Mouse (Mus musculus) MEL (cell line): Measurements from ENCODE around the gene Tmem150a. TPM values are rescaled to one million over a fixed set of nuclear protein-coding genes. Genes with fewer than 3 reads are reported as not detected.
A peak's percentile ranks its signal among the peaks of the same experiment; 100 is the strongest.

Experiments
- DNase-seq: peaks from one replicate; pipeline ENCODE4 v3.0.0; 2011; ENCODE audit warnings: low read depth, low spot score
- H3K27ac ChIP-seq: 2 replicates; pipeline ENCODE4 v1.5.1; 2012; ENCODE audit warnings: low read depth, mild to moderate bottlenecking, control low read depth, low read length, moderate library complexity; ENCODE audit not compliant: control insufficient read depth
- H3K27me3 ChIP-seq, 2 experiments: fragments of 150-350 bp in 1 of 2; sonication (generic) in 1 of 2; 2 replicates each; pipeline ENCODE4 v1.6.1; 2012; ENCODE audit warnings: low read length in 2 of 2, mild to moderate bottlenecking in 2 of 2, improper control_type of control experiment in 1 of 2, moderate library complexity in 1 of 2; ENCODE audit not compliant: insufficient read depth in 2 of 2, control insufficient read depth in 1 of 2
- H3K36me3 ChIP-seq, 2 experiments: 2 replicates each; pipeline ENCODE4 v1.6.1; 2012 to 2014; ENCODE audit warnings: low read length in 2 of 2, improper control_type of control experiment in 1 of 2, inconsistent platforms in 1 of 2, mild to moderate bottlenecking in 1 of 2; ENCODE audit not compliant: insufficient read depth in 2 of 2, control insufficient read depth in 1 of 2
- H3K4me1 ChIP-seq, 2 experiments: fragments of 150-350 bp in 1 of 2; sonication (generic) in 1 of 2; 2 replicates each; pipeline ENCODE4 v1.6.1; 2012; ENCODE audit warnings: low read length in 2 of 2, improper control_type of control experiment in 1 of 2, mild to moderate bottlenecking in 1 of 2; ENCODE audit not compliant: insufficient read depth in 2 of 2, control insufficient read depth in 1 of 2
- H3K4me3 ChIP-seq, 2 experiments: fragments of 150-350 bp in 1 of 2; sonication (generic) in 1 of 2; 2 replicates each; pipeline ENCODE4 v1.5.1; 2012; ENCODE audit warnings: low read depth in 2 of 2, low read length in 2 of 2, mild to moderate bottlenecking in 2 of 2, moderate library complexity in 2 of 2, control low read depth in 1 of 2, improper control_type of control experiment in 1 of 2; ENCODE audit not compliant: control insufficient read depth in 1 of 2, insufficient read depth in 1 of 2
- H3K79me2 ChIP-seq: 2 replicates; pipeline ENCODE4 v1.6.1; 2012; ENCODE audit warnings: mild to moderate bottlenecking, low read length, moderate library complexity; ENCODE audit not compliant: control insufficient read depth, poor library complexity, insufficient read depth
- H3K9ac ChIP-seq: 2 replicates; pipeline ENCODE4 v1.6.1; 2012; ENCODE audit warnings: low read depth, mild to moderate bottlenecking, control low read depth, low read length, moderate library complexity; ENCODE audit not compliant: control insufficient read depth, poor library complexity, severe bottlenecking
- H3K9me3 ChIP-seq: fragments of 150-350 bp; sonication (generic); replicated peaks from 2 replicates; pipeline ENCODE4 v1.6.1; 2012; ENCODE audit warnings: mild to moderate bottlenecking, low read length, improper control_type of control experiment, moderate library complexity; ENCODE audit not compliant: insufficient read depth
- CHD2 ChIP-seq: IDR thresholded peaks from 2 replicates; pipeline ENCODE4 v1.6.1; 2011; ENCODE audit warnings: low read length, improper control_type of control experiment
- E2F4 ChIP-seq: IDR thresholded peaks from 2 replicates; pipeline ENCODE4 v1.6.1; 2011; ENCODE audit warnings: low read depth, low read length, improper control_type of control experiment, borderline replicate concordance
- ELF1 ChIP-seq: IDR thresholded peaks from 2 replicates; pipeline ENCODE4 v1.6.1; 2014; ENCODE audit warnings: low read depth, mild to moderate bottlenecking, inconsistent platforms, low read length, improper control_type of control experiment, moderate library complexity
- EP300 ChIP-seq, 2 experiments: IDR thresholded peaks; 2 replicates each; pipeline ENCODE4 v1.6.1; 2011; ENCODE audit warnings: improper control_type of control experiment in 2 of 2, low read length in 2 of 2, low read depth in 1 of 2, mild to moderate bottlenecking in 1 of 2
- GABPA ChIP-seq: IDR thresholded peaks from 2 replicates; pipeline ENCODE4 v1.6.1; 2012; ENCODE audit warnings: low read depth, mild to moderate bottlenecking, inconsistent platforms, low read length, improper control_type of control experiment, moderate library complexity
- GATA1 ChIP-seq: IDR thresholded peaks from 2 replicates; pipeline ENCODE4 v1.6.1; 2011; ENCODE audit warnings: low read depth, low read length, improper control_type of control experiment
- HCFC1 ChIP-seq: IDR thresholded peaks from 2 replicates; pipeline ENCODE4 v1.6.1; 2012; ENCODE audit warnings: low read depth, mild to moderate bottlenecking, inconsistent platforms, low read length, improper control_type of control experiment, moderate library complexity
- KAT2A ChIP-seq: conservative IDR thresholded peaks from 2 replicates; pipeline ENCODE4 v1.6.1; 2012; ENCODE audit warnings: low read depth, low read length, improper control_type of control experiment, inconsistent platforms
- MAFK ChIP-seq: IDR thresholded peaks from 2 replicates; pipeline ENCODE4 v1.6.1; 2011; ENCODE audit warnings: low read depth, mild to moderate bottlenecking, low read length, improper control_type of control experiment, borderline replicate concordance
- MAX ChIP-seq: IDR thresholded peaks from 2 replicates; pipeline ENCODE4 v1.6.1; 2011; ENCODE audit warnings: low read length, improper control_type of control experiment
- MAZ ChIP-seq: IDR thresholded peaks from 2 replicates; pipeline ENCODE4 v1.6.1; 2012; ENCODE audit warnings: low read depth, mild to moderate bottlenecking, inconsistent platforms, low read length, improper control_type of control experiment
- MXI1 ChIP-seq: IDR thresholded peaks from 2 replicates; pipeline ENCODE4 v1.6.1; 2011; ENCODE audit warnings: mild to moderate bottlenecking, low read depth, low read length, improper control_type of control experiment
- MYC ChIP-seq: IDR thresholded peaks from 2 replicates; pipeline ENCODE4 v1.6.1; 2011; ENCODE audit warnings: low read depth, mild to moderate bottlenecking, low read length, improper control_type of control experiment, moderate library complexity
- NELFE ChIP-seq: IDR thresholded peaks from 2 replicates; pipeline ENCODE4 v1.6.1; 2011; ENCODE audit warnings: low read depth, low read length, improper control_type of control experiment
- NRF1 ChIP-seq: IDR thresholded peaks from 2 replicates; pipeline ENCODE4 v1.6.1; 2014; ENCODE audit warnings: low read depth, mild to moderate bottlenecking, inconsistent platforms, low read length, improper control_type of control experiment, moderate library complexity; ENCODE audit not compliant: poor library complexity, insufficient read depth, severe bottlenecking
- POLR2A ChIP-seq, 2 experiments: IDR thresholded peaks; 2 replicates each; pipeline ENCODE4 v1.6.1; 2011 to 2012; ENCODE audit warnings: low read length in 2 of 2, mild to moderate bottlenecking in 2 of 2, control low read depth in 1 of 2, improper control_type of control experiment in 1 of 2, low read depth in 1 of 2, moderate library complexity in 1 of 2; ENCODE audit not compliant: control insufficient read depth in 1 of 2, insufficient read depth in 1 of 2, poor library complexity in 1 of 2
- RAD21 ChIP-seq: IDR thresholded peaks from 2 replicates; pipeline ENCODE4 v1.6.1; 2011; ENCODE audit warnings: mild to moderate bottlenecking, low read depth, low read length, improper control_type of control experiment
- RCOR1 ChIP-seq: IDR thresholded peaks from 2 replicates; pipeline ENCODE4 v1.6.1; 2012; ENCODE audit warnings: low read depth, mild to moderate bottlenecking, inconsistent platforms, low read length, improper control_type of control experiment
- TAL1 ChIP-seq: IDR thresholded peaks from 2 replicates; pipeline ENCODE4 v1.6.1; 2012; ENCODE audit warnings: mild to moderate bottlenecking, inconsistent platforms, low read length, moderate library complexity, mixed read lengths
- TCF12 ChIP-seq: IDR thresholded peaks from 2 replicates; pipeline ENCODE4 v1.6.1; 2014; ENCODE audit warnings: low read depth, mild to moderate bottlenecking, inconsistent platforms, low read length, improper control_type of control experiment, moderate library complexity
- UBTF ChIP-seq: IDR thresholded peaks from 2 replicates; pipeline ENCODE4 v1.6.1; 2012; ENCODE audit warnings: low read depth, mild to moderate bottlenecking, inconsistent platforms, low read length, improper control_type of control experiment, moderate library complexity, borderline replicate concordance; ENCODE audit not compliant: insufficient read depth
- ZKSCAN1 ChIP-seq: IDR thresholded peaks from 2 replicates; pipeline ENCODE4 v1.6.1; 2012; ENCODE audit warnings: low read depth, mild to moderate bottlenecking, inconsistent platforms, low read length, improper control_type of control experiment, moderate library complexity
- ZMIZ1 ChIP-seq: IDR thresholded peaks from 2 replicates; pipeline ENCODE4 v1.6.1; 2012; ENCODE audit warnings: low read depth, mild to moderate bottlenecking, inconsistent platforms, low read length, improper control_type of control experiment, moderate library complexity
- ZNF384 ChIP-seq: IDR thresholded peaks from 2 replicates; pipeline ENCODE4 v1.6.1; 2012; ENCODE audit warnings: low read depth, mild to moderate bottlenecking, inconsistent platforms, low read length, improper control_type of control experiment
- polyA plus RNA-seq, 2 experiments: library from polyadenylated mRNA; stranded (reverse) in 1 of 2; unstranded in 1 of 2; fragments of >175 nt in 1 of 2; fragments of >200 nt in 1 of 2; gene quantifications; 2 replicates each; pipeline versions ENCODE4 v1.2.1 to v1.2.4; 2012; ENCODE audit warnings: low replicate concordance in 2 of 2, low read depth in 1 of 2; ENCODE audit not compliant: insufficient read length in 2 of 2, insufficient read depth in 1 of 2, missing spikeins in 1 of 2
- total RNA-seq: library from RNA; depleted of rRNA; stranded (reverse); fragments of 300-350 nt; gene quantifications from 2 replicates; pipeline ENCODE4 v1.2.3, GENCODE M21; 2012

Tmem150a gene
- total and polyA plus RNA-seq, 3 experiments: 0.15 to 2.5 TPM; not detected in 1

DNA sequence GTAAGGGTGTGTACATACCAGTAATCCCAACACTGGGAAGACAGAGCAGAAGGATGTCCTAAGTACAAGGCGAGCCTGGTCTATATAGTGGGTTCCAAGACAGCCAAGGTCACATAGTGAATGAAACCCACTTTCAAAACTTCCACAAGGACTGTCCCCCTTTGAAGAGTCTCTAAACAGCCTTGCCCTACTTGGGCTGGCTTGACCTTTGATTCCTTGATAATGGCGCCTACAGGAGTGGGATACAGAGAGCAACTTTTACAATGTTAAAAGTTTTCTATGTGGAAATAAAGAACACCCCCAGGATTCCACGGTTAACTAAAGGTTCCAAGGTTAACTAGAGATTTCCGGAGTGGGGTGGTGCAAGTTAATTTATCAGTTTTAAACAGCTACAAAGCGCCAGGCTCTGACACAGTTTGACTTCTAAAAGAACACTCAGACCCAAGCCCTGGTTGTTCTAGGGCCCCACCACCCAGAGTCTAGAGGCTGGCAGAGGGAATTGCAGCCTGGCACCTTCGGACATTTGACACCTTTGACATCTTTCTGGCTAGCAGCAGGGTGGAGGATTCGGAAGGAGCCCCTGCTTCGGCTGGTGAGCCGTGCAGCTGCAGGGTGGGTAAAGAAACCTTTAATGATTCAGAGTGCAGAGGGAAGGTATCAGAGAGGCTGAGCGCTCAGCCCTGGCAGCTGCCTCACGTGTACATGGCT is 4.8 kb downstream of the Tmem150a start:
- Histone ChIP-seq H3K79me2 (peaks cover 8% of the 10 kb centered on the region), H3K27me3 (no peaks in the 10 kb centered on the region), H3K27ac (no peak overlapping the region), H3K36me3 (peaks cover 0 to 27% of the 10 kb centered on the region in 2 experiments; a peak in 2 of 4 replicates), H3K9ac (no peak overlapping the region), H3K9me3 (no peaks in the 10 kb centered on the region), H3K4me3 (no peak overlapping the region), H3K4me1 (peaks cover 0 to 31% of the 10 kb centered on the region in 2 experiments; a peak in 2 of 4 replicates)
- no peak for DNase-seq
- TF ChIP-seq UBTF (no peak), RAD21 (no peak), NELFE (no peak), KAT2A (no peak), GATA1 (no peak), MAFK (no peak)

DNA sequence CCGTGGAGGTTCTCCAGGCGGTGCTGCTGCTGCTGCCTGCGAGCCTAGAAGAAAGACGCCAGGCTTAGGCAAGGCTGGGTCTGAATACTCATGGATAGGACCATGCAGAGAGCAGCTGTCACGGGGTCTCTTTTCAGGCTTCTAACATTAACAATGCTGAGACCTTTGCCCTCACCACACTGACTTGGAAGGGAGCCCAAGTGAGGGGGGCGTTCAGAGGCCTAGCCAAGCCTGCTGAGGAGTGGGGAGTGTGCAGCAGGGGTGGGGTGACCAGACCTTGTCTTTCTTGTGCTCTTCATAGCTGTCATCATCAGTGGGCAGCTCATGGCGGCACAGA is 5.3 kb downstream of the Tmem150a start:
- peaks cover 0 to 31% of the 10 kb centered on the region in 2 experiments; a peak in 2 of 4 replicates for H3K4me1 ChIP-seq
- no peak overlapping the region for H3K4me3 ChIP-seq
- H3K36me3 ChIP-seq: peaks cover 0 to 27% of the 10 kb centered on the region in 2 experiments; a peak in 2 of 4 replicates

DNA sequence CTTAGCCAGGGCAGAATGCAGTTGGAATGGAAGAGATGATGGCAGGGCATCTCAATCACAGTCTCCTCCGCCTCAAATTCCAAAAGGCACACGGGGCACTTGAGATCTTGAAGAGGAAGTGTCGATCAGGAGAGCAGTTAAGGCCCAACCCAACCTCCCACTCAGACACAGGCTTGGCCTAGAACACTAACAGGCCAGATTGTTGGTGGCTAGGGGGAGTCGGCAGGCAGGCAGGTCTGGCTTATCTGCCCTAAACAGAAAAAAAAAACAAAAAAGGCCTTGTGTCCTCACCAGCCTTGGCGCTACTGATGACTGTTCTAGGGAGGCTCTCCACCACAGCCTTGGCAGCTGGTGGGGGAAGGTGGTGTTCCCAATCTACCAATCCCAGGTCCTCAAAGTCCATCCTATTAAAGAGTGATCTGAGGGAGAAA is 5.9 kb downstream of the Tmem150a start:
- peak; percentile 82 for DNase-seq
- H3K4me1 ChIP-seq: peaks cover 0 to 31% of the 10 kb centered on the region in 2 experiments; a peak in 2 of 4 replicates
- peak overlapping the region; percentile 85 for H3K9ac ChIP-seq
- peaks cover 0 to 27% of the 10 kb centered on the region in 2 experiments; a peak in 2 of 4 replicates for H3K36me3 ChIP-seq
- peak overlapping the region; percentile 58 for H3K27ac ChIP-seq
- no peaks in the 10 kb centered on the region for H3K9me3 ChIP-seq
- H3K79me2 ChIP-seq: peaks cover 8% of the 10 kb centered on the region
- H3K4me3 ChIP-seq: peak overlapping the region; percentile 80 to 84
- H3K27me3 ChIP-seq: no peaks in the 10 kb centered on the region
- TF ChIP-seq RAD21 (no peak), MAZ (no peak), UBTF (no peak), GATA1 (peak; percentile 66), GABPA (no peak), MXI1 (no peak), POLR2A (IDR thresholded peaks at IDR 0.05; ENCODE audit: control insufficient read depth in 1 of 2, insufficient read depth in 1 of 2, low read depth in 1 of 2, low read length in 2 of 2, poor library complexity in 1 of 2) (no peak), CHD2 (no peak), TAL1 (peak; percentile 79), ZMIZ1 (no peak), NELFE (no peak), MYC (no peak), MAX (no peak), E2F4 (no peak), ZNF384 (peak; percentile 83), ELF1 (no peak), MAFK (no peak), EP300 (IDR thresholded peaks at IDR 0.05; ENCODE audit: low read depth in 1 of 2, low read length in 2 of 2) (peak in 1 of 2 experiments; percentile 60; a peak in 2 of 4 replicates), TCF12 (peak; percentile 50; the same call in 1 of the 2 replicates), RCOR1 (peak; percentile 63; the same call in 1 of the 2 replicates), NRF1 (no peak), ZKSCAN1 (no peak)

More for the DNA sequence above, 5.3 kb downstream of the Tmem150a start:
- no peak for TF ChIP-seq KAT2A
- TF ChIP-seq ELF1: no peak
- no peak for TF ChIP-seq HCFC1
- Histone ChIP-seq H3K27ac (no peak overlapping the region), H3K9me3 (no peaks in the 10 kb centered on the region), H3K27me3 (no peaks in the 10 kb centered on the region), H3K79me2 (peaks cover 8% of the 10 kb centered on the region), H3K9ac (no peak overlapping the region)
- no peak for DNase-seq
